Mouse (Mus musculus): ENCODE data around the gene Chp1. TPM values are rescaled to one million over a fixed set of nuclear protein-coding genes. Genes with fewer than 3 reads are reported as not detected.
"Not testable (repeated sequence)": the region's sequence is repeated elsewhere in the genome, so short reads cannot be mapped to it uniquely, and the experiment has no call there.

Gene Chp1
- polyA plus RNA-seq (2015; fragmentation: Nextera tagmentation; extraction: Ambion mirVana): 56.1 and 62.6 TPM in 2 replicates

GRCm38 (mm10) chr2:119547522-119548370 lies at the start of gene Chp1, which contains the start of gene Exd1:
TSS of gene Chp1 (plus strand) at chr2:119547697.
TSS of gene Exd1 (minus strand) at chr2:119547627.
- peak within 1 kb of the TSS; percentile 95 for H3K27ac ChIP-seq (replicated peaks)
- H3K4me3 ChIP-seq (replicated peaks): peak within 1 kb of the TSS; percentile 83
- H3K4me2 ChIP-seq: peak within 1 kb of the TSS; percentile 88
- peaks cover 42% of the 10 kb centered on the region for H3K4me1 ChIP-seq (replicated peaks)
- ATAC-seq (ENCODE audit: insufficient read depth): peak; percentile 95
- WGBS (ENCODE audit: insufficient replicate concordance): under 1% methylated on average over 56 of the region's 57 CpGs
- no peaks in the 10 kb centered on the region for H3K36me3 ChIP-seq (replicated peaks)
- no peaks in the 10 kb centered on the region for H3K27me3 ChIP-seq
- H3K9me3 ChIP-seq (replicated peaks): no peaks in the 10 kb centered on the region
- peak within 1 kb of the TSS; percentile 88 for H3K9ac ChIP-seq

- Histone ChIP-seq H3K4me2 (no peak overlapping the region), H3K9ac (no peak overlapping the region), H3K27me3 (no peaks in the 10 kb centered on the region), H3K27ac (replicated peaks) (no peak overlapping the region), H3K4me1 (replicated peaks) (no peaks in the 10 kb centered on the region), H3K4me3 (replicated peaks) (no peak overlapping the region), H3K36me3 (replicated peaks) (no peaks in the 10 kb centered on the region), H3K9me3 (replicated peaks) (no peaks in the 10 kb centered on the region)
- ATAC-seq (ENCODE audit: insufficient read depth): no peak
- WGBS (ENCODE audit: insufficient replicate concordance): 52% methylated on average over 2 of the region's 2 CpGs
Measured at GRCm38 (mm10) chr2:119498859-119499258, 48.6 kb upstream of the Chp1 start.

GRCm38 (mm10) chr2:119500965-119501652 lies 46.4 kb upstream of the Chp1 start:
- Histone ChIP-seq H3K9me3 (replicated peaks) (no peaks in the 10 kb centered on the region), H3K27ac (replicated peaks) (no peak overlapping the region), H3K9ac (no peak overlapping the region), H3K36me3 (replicated peaks) (no peaks in the 10 kb centered on the region), H3K4me1 (replicated peaks) (no peaks in the 10 kb centered on the region), H3K27me3 (no peaks in the 10 kb centered on the region), H3K4me3 (replicated peaks) (no peak overlapping the region), H3K4me2 (no peak overlapping the region)
- ATAC-seq (ENCODE audit: insufficient read depth): no peak
- WGBS (ENCODE audit: insufficient replicate concordance): 75% methylated on average over 2 of the region's 2 CpGs

- no peak for ATAC-seq (ENCODE audit: insufficient read depth)
- Histone ChIP-seq H3K27me3 (no peaks in the 10 kb centered on the region), H3K9me3 (replicated peaks) (no peaks in the 10 kb centered on the region), H3K36me3 (replicated peaks) (no peaks in the 10 kb centered on the region), H3K4me3 (replicated peaks) (no peak overlapping the region), H3K27ac (replicated peaks) (no peak overlapping the region), H3K4me1 (replicated peaks) (no peaks in the 10 kb centered on the region), H3K9ac (no peak overlapping the region), H3K4me2 (no peak overlapping the region)
Measured at GRCm38 (mm10) chr2:119507108-119507507, 40.4 kb upstream of the Chp1 start.

- ATAC-seq (ENCODE audit: insufficient read depth); H3K36me3 ChIP-seq (replicated peaks); H3K9ac ChIP-seq; H3K4me3 ChIP-seq (replicated peaks); H3K4me2 ChIP-seq; H3K27me3 ChIP-seq; H3K27ac ChIP-seq (replicated peaks); H3K9me3 ChIP-seq (replicated peaks); H3K4me1 ChIP-seq (replicated peaks): not testable (repeated sequence)
- WGBS (ENCODE audit: insufficient replicate concordance): 47% methylated on average over 7 of the region's 7 CpGs
Measured at GRCm38 (mm10) chr2:119508518-119508917, 39.0 kb upstream of the Chp1 start.

- WGBS (ENCODE audit: insufficient replicate concordance): 76% methylated on average over 2 of the region's 2 CpGs
- H3K4me1 ChIP-seq (replicated peaks): no peaks in the 10 kb centered on the region
Measured at GRCm38 (mm10) chr2:119510856-119511255, 36.6 kb upstream of the Chp1 start.

GRCm38 (mm10) chr2:119512292-119512691 lies 35.2 kb upstream of the Chp1 start:
- Histone ChIP-seq H3K4me1 (replicated peaks) (no peaks in the 10 kb centered on the region), H3K27ac (replicated peaks) (no peak overlapping the region), H3K9ac (no peak overlapping the region), H3K4me3 (replicated peaks) (no peak overlapping the region), H3K36me3 (replicated peaks) (no peaks in the 10 kb centered on the region), H3K27me3 (no peaks in the 10 kb centered on the region), H3K4me2 (no peak overlapping the region), H3K9me3 (replicated peaks) (no peaks in the 10 kb centered on the region)
- WGBS (ENCODE audit: insufficient replicate concordance): 69% methylated on average over 3 of the region's 3 CpGs
- ATAC-seq (ENCODE audit: insufficient read depth): no peak

More at GRCm38 (mm10) chr2:119510856-119511255, 36.6 kb upstream of the Chp1 start:
- H3K27ac ChIP-seq (replicated peaks): no peak overlapping the region
- H3K27me3 ChIP-seq: no peaks in the 10 kb centered on the region
- H3K4me3 ChIP-seq (replicated peaks): no peak overlapping the region
- no peaks in the 10 kb centered on the region for H3K36me3 ChIP-seq (replicated peaks)
- no peaks in the 10 kb centered on the region for H3K9me3 ChIP-seq (replicated peaks)
- no peak for ATAC-seq (ENCODE audit: insufficient read depth)
- H3K4me2 ChIP-seq: no peak overlapping the region
- no peak overlapping the region for H3K9ac ChIP-seq

GRCm38 (mm10) chr2:119514026-119514522 lies 33.4 kb upstream of the Chp1 start:
- Histone ChIP-seq H3K4me3 (replicated peaks) (no peak overlapping the region), H3K27me3 (no peaks in the 10 kb centered on the region), H3K36me3 (replicated peaks) (no peaks in the 10 kb centered on the region), H3K4me2 (no peak overlapping the region), H3K4me1 (replicated peaks) (no peaks in the 10 kb centered on the region), H3K9ac (no peak overlapping the region), H3K27ac (replicated peaks) (no peak overlapping the region), H3K9me3 (replicated peaks) (no peaks in the 10 kb centered on the region)
- no peak for ATAC-seq (ENCODE audit: insufficient read depth)
- WGBS (ENCODE audit: insufficient replicate concordance): 52% methylated on average over 3 of the region's 3 CpGs

GRCm38 (mm10) chr2:119516811-119517210 lies 30.7 kb upstream of the Chp1 start:
- H3K9ac ChIP-seq: no peak overlapping the region
- H3K4me2 ChIP-seq: no peak overlapping the region
- WGBS (ENCODE audit: insufficient replicate concordance): 43% methylated on average over 5 of the region's 5 CpGs
- no peaks in the 10 kb centered on the region for H3K4me1 ChIP-seq (replicated peaks)
- no peak for ATAC-seq (ENCODE audit: insufficient read depth)
- H3K9me3 ChIP-seq (replicated peaks): no peaks in the 10 kb centered on the region
- H3K4me3 ChIP-seq (replicated peaks): no peak overlapping the region
- no peak overlapping the region for H3K27ac ChIP-seq (replicated peaks)
- H3K36me3 ChIP-seq (replicated peaks): no peaks in the 10 kb centered on the region
- no peaks in the 10 kb centered on the region for H3K27me3 ChIP-seq

- no peak overlapping the region for H3K27ac ChIP-seq (replicated peaks)
- ATAC-seq (ENCODE audit: insufficient read depth): no peak
- H3K27me3 ChIP-seq: no peaks in the 10 kb centered on the region
- H3K4me2 ChIP-seq: no peak overlapping the region
- H3K4me1 ChIP-seq (replicated peaks): no peaks in the 10 kb centered on the region
- H3K36me3 ChIP-seq (replicated peaks): no peaks in the 10 kb centered on the region
- H3K9ac ChIP-seq: no peak overlapping the region
- 66% methylated on average over 7 of the region's 7 CpGs for whole genome bisulfite sequencing (ENCODE audit: insufficient replicate concordance)
- no peak overlapping the region for H3K4me3 ChIP-seq (replicated peaks)
- no peaks in the 10 kb centered on the region for H3K9me3 ChIP-seq (replicated peaks)
Measured at GRCm38 (mm10) chr2:119520550-119520949, 26.9 kb upstream of the Chp1 start.

- no peak overlapping the region for H3K4me3 ChIP-seq (replicated peaks)
- H3K36me3 ChIP-seq (replicated peaks): no peaks in the 10 kb centered on the region
- H3K9ac ChIP-seq: no peak overlapping the region
- no peak overlapping the region for H3K27ac ChIP-seq (replicated peaks)
- WGBS (ENCODE audit: insufficient replicate concordance): 69% methylated on average over 4 of the region's 4 CpGs
- H3K27me3 ChIP-seq: no peaks in the 10 kb centered on the region
- no peaks in the 10 kb centered on the region for H3K4me1 ChIP-seq (replicated peaks)
- no peak for ATAC-seq (ENCODE audit: insufficient read depth)
- no peaks in the 10 kb centered on the region for H3K9me3 ChIP-seq (replicated peaks)
- H3K4me2 ChIP-seq: no peak overlapping the region
Measured at GRCm38 (mm10) chr2:119523836-119524235, 23.7 kb upstream of the Chp1 start.

Data from liver, embryonic 15.5 days (tissue).